Mouse (Mus musculus) layer of hippocampus, adult 9-11 months (tissue): ENCODE data around the gene Hk2.

ENCODE experiments used
- DNase-seq: peaks from one replicate; pipeline ENCODE4 v3.0.0; 2022

Gene Hk2

DNA sequence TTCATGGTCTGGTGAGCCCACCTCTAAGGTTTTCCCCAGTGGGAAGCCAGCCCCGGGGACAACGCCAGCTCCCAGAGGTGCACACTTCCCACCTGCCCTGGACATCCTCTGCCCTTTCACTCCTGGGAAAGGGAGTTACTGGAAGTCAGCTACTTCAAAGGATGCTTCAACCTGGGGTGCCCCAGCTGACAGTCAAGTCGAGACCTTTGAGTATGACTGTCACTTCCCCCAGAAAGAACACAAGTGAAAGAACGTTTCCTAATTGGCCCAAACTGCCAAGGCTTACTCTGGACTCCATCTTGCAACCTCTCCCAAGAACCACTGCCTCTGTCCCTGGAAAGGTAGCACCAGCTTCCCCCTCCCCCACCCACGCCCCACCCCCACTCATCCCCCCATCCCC, 4.5 kb downstream of the Hk2 start:
- no peak for DNase-seq

DNA sequence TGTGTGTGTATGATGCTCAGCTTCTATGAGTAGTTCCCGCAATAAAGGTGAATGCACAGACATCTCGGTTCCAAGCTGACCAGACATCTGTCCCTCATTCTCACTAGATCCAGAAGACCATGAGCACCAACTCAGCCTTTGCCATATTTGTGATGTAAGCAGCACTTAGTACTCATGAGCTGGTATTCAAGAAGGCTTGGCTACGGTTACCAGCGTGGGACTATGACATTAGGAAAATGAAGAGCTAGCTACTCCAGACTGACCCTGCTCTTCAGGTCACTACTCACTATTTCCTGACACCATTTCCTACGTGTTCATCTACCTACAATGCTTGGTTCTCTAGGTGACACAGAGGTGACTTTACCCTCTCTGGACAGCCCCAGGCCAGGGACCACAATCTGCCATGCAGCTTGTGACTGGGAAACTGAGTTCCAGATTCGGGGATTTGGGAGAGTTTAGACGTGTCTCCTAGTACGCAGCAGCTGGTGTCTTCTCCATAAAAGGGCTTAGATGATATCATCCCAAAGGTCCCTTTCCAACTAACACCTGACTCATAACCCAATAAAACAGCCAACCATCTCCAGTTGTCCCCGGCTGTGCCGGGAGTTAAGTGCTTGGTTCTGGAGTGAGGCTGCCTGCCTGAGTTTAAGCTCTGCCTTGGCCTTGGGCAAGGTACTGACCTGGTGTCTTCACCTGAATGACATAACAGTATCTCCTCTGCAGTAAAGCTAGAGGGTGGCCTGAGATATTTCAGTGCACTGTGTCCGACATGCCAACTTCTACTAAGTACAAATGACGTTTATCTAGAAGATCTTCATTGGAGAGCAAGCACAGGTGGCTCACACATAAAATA, 6.3 kb downstream of the Hk2 start:
- DNase-seq, result no peak

GRCm38 (mm10) chr6:82766636-82767035, 7.6 kb downstream of the Hk2 start:
- DNase-seq, result no peak

- DNase-seq, result no peak
Measured at GRCm38 (mm10) chr6:82765261-82765660, 9.0 kb downstream of the Hk2 start.

DNA sequence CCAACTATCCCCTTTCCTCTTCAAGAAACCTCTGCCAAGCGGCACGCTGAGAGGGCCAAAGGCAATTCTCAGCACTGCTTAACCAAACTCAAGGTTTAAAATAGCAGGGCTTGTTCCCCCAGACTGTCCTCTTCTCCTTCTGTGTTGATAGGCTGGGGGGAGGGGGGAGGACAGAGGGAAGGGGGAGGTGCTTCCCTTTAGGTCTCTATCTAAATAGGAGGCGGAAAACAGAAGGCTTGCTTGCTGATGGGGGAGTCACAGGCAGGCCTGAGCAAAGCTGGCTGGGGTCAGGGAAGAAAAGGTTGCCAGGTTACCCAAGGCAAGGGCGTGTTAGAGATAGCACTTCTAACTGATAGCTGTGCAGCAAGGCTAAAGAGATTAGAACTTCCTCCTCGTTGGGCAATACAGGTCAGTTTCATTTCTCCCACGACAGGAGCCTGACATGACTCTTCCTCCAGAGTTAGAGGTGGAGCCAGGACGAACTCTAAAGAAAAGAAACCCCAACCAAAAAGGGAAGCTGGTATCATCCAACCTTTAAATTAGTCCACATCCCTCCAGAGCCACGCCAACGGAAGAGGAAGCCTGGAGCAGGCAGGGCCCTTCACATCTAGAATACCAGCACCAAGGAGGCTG, 10.3 kb downstream of the Hk2 start:
- peak; percentile 68 for DNase-seq

- no peak for DNase-seq
Measured at GRCm38 (mm10) chr6:82762728-82763127, 11.5 kb downstream of the Hk2 start.

DNA sequence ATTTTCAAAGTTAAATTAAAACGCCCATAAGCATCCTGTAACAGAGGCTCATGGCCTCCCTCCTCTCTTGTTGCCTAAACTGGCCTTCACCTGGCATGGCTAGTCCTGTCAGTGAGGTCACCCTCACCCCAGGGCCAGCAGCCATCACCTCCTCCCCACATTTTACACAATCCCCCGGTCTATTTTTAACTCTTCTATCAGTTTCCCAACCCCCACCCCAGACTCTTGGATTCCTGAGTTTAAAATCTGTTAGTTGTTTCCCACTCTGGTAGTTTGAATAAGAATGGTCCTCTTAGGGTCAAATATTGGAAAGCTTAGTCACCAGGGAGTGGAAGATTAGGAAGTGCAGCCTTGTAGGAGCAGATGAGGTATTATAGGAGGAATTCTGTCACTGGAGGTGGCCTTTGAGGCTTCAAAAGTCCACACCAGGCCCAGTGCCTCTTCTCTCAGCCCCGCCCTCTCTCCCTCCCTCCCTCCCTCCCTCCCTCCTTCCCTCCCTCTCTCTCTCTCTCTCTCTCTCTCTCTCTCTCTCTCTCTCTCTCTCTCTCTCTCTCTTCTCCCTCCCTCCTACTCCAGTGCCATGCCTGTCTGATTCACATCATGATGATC, 13.4 kb downstream of the Hk2 start:
- no peak for DNase-seq

DNA sequence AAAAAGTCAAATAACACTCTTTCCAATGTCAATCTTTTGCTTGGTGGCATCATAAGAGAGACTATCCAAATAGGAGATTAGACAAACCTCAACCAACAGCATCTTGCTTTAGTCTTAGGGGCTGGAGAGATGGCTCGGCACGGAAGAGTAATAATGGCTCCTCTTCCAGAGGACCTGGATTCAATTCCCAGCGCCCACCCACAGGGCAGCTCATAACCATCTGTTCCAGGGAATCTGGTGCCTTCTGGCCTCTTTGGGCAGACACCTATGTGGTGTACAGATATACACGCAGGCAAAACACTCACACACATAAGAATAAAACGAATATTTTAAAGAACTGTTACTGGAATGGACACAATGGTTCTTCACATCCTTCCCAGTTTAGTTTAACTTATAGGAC, 15.0 kb downstream of the Hk2 start:
- DNase-seq, result no peak

DNA sequence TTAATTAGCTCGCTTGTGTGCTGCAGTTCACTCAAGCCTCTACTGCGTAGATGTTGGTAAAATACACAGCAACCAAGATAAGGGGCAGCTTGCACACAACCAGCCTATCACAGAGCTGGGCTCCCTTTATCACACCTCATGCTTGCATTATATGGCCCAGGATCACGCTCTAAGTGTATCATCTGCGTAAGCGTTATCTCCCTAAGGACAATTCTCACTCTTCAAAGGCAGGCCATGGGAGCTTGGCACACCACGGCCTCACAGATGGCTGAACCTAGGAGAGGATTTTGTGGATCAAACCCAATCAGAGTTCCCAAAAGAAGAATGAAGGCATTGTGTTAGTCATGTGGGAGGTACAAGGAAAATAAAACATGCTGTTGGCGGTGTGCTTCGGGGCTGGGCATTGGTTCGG, 17.4 kb downstream of the Hk2 start:
- DNase-seq, result no peak

DNA sequence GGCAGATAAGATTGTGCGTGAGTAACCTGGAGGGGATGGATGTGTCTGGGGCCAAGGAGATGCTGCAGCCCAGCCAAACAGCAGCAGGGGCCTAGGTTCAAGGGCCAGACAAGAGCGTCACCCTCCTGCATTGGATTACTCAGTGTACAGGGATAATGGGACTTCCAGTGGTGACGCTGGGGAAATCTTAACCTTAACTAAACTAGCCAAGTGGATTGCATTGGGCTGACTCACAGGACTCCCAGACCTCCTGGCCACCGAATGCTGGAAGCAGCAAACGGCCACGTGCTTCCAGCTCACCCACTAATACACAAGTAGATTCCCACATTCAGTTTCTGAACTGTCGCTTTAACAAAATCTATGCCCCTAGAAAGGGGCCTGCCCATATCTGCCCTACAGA, 18.0 kb downstream of the Hk2 start:
- no peak for DNase-seq

GRCm38 (mm10) chr6:82755338-82755737, 18.9 kb downstream of the Hk2 start:
- no peak for DNase-seq

DNA sequence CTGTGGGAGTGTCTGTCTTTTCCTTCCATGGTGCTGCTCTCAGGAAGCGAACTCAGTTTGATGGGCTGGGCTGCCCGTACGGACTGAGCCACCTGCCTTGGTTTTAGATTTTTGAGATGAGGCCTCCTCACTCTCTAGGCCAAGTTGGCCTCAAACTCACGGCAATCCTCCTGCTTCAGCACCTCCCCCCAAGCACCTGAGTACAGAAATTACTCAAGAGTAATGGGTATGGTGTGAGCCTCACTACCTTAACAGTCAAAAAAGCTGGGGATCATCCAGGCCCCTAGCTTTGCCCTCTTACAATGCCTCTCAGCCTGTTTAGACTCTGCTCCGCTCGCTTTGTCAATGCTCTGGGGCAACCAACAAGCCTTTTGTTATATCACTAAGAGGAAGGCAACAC, 19.5 kb downstream of the Hk2 start:
- no peak for DNase-seq

DNA sequence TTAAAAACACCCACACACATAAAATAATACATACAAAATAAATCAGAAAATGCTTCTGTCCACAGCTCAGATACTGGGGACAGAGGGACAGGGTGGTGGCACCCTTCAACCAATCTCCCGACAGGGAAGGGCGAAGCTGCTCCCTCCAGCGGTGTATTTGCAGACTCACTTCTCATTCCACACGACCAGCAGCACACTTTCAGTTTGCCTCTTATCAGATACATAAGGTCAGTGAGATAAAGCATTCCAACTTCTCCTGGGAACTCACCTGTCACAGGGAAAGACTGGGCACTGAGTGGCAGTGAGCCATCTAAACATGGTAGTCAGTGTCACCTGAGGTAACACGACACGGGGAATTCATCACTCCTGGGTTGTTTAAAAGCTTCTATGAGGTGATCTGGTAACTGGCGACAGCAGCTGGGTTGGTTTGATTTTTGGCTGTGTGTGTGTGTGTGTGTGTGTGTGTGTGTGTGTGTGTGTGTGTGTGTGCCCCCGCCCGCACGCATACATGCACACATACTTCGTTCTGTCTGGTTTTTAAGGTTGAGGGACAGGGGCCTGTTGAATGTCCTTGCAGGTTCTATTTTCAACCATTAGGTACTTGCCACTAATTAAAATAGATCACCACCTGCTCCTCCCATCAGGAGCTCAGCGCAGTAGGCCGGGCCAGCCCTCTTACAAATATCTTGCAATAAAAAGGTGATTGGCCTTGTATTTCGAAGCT, 20.5 kb downstream of the Hk2 start:
- no peak for DNase-seq

- no peak for DNase-seq
Measured at GRCm38 (mm10) chr6:82753061-82753460, 21.2 kb downstream of the Hk2 start.

- no peak for DNase-seq
Measured at GRCm38 (mm10) chr6:82751791-82752190, 22.5 kb downstream of the Hk2 start.

DNA sequence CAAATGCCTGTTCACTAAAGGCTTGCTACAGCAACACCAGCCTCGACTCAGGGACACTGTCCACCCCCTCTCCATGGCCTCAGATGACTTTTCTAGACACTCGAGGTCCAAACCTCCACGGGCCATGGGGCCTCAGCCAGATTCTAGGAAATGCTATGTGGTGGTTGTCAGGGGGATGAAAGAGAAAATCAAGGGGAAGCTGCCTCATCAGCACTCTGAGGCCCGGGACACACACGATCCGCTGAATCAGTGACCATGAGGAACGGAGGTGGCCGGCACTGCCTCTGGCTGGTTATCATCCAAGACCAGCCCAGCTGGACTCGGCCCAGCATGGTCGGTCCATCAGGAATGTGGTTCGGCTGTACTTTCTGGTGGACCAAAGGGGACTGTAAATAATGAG, 23.2 kb downstream of the Hk2 start:
- no peak for DNase-seq

GRCm38 (mm10) chr6:82750063-82750462, 24.2 kb downstream of the Hk2 start:
- no peak for DNase-seq

- no peak for DNase-seq
Measured at GRCm38 (mm10) chr6:82748106-82748672, 26.1 kb downstream of the Hk2 start.

DNA sequence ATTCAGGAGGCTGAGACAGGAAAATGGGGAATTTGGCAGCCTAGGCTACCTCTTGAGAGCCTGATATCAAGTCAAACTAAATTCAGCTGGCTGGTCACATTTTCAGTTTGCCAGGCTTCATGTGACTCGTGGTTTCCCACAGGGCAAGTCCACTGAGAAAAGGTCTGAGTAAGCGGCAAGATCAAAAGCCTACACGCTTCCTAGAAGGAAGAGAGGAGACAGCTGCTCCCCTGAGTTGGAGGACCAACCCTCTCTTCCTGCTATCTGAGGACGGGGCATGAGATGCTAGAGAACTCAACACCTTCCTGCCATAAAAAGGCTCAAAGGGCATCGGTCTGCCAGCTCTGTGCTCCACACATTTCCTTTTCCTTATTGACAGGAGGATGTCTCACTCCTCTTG, 27.2 kb downstream of the Hk2 start:
- no peak for DNase-seq

DNA sequence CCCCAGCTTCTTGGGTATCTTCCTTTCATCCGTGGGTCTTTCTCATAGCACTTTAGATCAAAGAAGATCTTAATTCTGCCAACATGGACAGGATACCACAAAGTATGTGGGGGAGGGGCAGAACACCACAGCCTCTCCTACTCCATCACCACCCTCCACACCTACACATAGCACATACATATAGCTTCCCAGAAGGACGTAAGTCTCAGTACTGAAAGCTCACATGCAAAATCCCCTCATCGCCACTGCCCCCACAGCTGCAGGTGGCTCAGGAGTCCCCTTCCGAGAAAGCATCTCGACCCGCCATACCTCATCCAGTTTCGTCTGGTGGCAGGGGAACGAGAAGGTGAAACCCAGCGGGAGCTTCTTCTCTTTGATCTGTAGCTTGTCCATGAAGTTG, 29.7 kb downstream of the Hk2 start:
- no peak for DNase-seq

DNA sequence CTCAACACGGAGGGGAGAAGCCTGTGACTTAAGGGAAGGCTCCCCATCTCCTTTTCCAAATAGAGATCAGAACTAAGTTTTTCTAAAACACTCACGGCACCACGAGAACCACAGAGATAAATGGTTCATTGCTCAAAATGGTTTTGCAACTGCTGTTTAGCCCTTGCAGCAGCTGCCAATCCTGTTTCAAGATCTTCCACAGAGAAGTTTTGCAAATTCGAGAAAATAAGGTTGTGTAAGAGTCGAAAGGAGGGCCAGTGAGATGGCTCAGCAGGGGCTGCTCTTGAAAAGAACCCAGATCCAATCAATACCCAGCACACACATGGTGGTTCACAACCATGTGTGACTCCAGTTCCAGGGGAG, 32.8 kb downstream of the Hk2 start:
- no peak for DNase-seq

DNA sequence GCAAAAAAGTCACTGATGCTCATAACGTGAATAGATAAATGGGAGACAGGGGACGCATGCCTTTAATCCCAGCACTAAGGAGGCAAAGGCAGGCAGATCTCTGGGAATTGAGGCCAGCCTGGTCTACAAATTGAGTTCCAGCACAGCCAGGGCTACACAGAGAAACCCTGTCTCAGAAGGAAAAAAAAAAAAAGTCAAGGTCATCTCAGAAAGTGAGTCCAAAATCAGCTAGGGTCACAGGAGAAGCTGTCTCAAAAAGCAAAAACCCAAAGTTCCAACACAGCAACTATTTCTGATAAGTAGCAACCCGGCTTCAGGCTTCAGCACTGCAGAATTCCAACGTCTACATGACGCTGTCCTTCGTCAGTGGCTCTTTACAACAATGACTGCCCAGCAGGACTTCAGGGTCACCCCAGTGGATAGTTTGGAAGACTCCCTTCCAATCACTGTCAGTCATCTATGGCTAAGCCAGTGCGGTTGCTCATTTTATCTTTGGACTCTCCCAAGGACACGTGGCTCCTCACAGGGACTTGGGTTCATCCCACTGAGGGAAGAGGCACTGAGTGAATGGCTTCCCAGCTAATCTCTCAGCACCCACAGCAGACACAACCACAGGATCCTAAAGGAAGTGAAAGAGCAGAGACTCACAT, 33.3 kb downstream of the Hk2 start:
- DNase-seq, result no peak

- peak; percentile 55 for DNase-seq
Measured at GRCm38 (mm10) chr6:82740269-82740668, 34.0 kb downstream of the Hk2 start.
